Mouse (Mus musculus): Measurements from ENCODE around the gene Kcnk12. TPM values are rescaled to one million over a fixed set of nuclear protein-coding genes. Genes with fewer than 3 reads are reported as not detected.

Gene Kcnk12
- polyA plus RNA-seq, 1 experiment from 2014 or later: 0.07 TPM

DNA sequence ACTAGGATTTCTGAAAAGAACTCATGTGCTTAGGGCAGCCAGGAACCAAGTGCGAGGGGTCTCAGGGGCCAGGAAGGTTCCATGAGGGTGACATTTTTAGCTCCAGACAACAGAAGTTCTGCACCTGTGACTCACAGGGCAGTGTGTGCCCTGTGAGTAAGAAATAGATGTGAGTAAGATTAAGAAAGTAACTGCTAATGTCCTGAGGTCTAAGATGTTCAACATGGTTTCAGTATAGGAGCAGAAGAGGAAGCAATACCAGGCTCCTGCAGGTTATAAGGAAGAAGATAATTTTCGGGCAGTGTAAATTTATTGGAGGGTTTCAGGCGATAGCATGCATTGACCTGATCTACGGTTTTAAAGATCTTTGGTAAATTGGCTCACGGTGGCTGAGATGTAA lies 16.6 kb downstream of the Kcnk12 start:
- Histone ChIP-seq H3K4me2 (ENCODE audit: low read depth, severe bottlenecking) (no peak overlapping the region), H3K27ac (replicated peaks; ENCODE audit: low read depth, low read length) (no peak overlapping the region), H3K9me3 (ENCODE audit: control insufficient read depth, low read length) (no peaks in the 10 kb centered on the region), H3K9ac (ENCODE audit: low read length) (no peak overlapping the region), H3K27me3 (ENCODE audit: control insufficient read depth, insufficient read depth, low read length) (no peaks in the 10 kb centered on the region), H3K4me3 (ENCODE audit: low read depth, low read length) (no peak overlapping the region), H3K36me3 (ENCODE audit: control insufficient read depth, insufficient read depth, low read length) (no peaks in the 10 kb centered on the region), H3K4me1 (ENCODE audit: control insufficient read depth, insufficient read depth, low read length) (no peaks in the 10 kb centered on the region)
- DNase-seq (ENCODE audit: low spot score): no peak
- 86% methylated on average over 5 of the region's 5 CpGs for WGBS
- no peak for ATAC-seq (ENCODE audit: insufficient number of reproducible peaks, low FRiP score, low TSS enrichment, low read depth)

DNA sequence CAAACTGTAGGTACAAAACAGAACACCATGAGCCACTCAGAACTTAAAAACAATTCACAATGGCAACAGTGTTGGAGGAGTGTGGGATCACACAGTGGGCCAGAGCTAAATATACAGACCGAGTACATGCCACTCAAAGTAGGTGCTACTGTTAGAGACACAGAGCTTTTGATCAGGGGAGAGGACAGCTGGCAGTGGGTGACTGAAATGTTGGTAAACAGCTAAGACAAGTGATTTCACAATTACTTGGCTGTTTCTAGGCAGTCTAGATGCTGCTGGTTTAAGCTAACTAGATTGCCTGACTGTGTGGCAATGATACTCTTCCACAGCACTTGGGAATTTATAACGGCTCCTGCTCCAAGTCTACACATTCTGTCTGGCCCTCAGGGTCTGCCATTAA lies 17.6 kb downstream of the Kcnk12 start:
- ATAC-seq (ENCODE audit: insufficient number of reproducible peaks, low FRiP score, low TSS enrichment, low read depth) (no peak), DNase-seq (ENCODE audit: low spot score) (no peak)
- H3K9ac ChIP-seq (ENCODE audit: low read length): no peak overlapping the region
- no peaks in the 10 kb centered on the region for H3K27me3 ChIP-seq (ENCODE audit: control insufficient read depth, insufficient read depth, low read length)
- H3K4me2 ChIP-seq (ENCODE audit: low read depth, severe bottlenecking): no peak overlapping the region
- H3K4me3 ChIP-seq (ENCODE audit: low read depth, low read length): no peak overlapping the region
- WGBS: 42% methylated on average over 2 of the region's 2 CpGs
- no peak overlapping the region for H3K27ac ChIP-seq (replicated peaks; ENCODE audit: low read depth, low read length)
- no peaks in the 10 kb centered on the region for H3K36me3 ChIP-seq (ENCODE audit: control insufficient read depth, insufficient read depth, low read length)
- H3K4me1 ChIP-seq (ENCODE audit: control insufficient read depth, insufficient read depth, low read length): no peaks in the 10 kb centered on the region
- no peaks in the 10 kb centered on the region for H3K9me3 ChIP-seq (ENCODE audit: control insufficient read depth, low read length)

DNA sequence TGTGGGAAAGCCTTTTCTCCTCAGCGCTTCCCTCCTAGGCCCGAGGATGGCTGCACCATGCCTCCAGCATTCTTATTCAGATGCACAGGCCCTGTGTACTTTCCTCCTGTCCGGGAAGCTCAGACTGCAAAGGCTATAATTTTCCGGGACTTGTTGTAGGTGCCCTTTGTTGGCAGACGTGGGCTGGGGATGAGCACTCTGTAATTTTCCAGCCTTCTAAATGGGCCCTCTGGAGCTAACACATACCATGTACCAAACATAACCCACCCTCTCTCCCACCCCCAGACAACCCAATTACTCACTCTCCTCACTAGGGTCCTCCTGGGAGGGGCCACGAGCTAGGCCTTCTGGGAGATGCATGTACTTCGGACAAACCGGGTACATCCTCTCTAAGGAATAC lies 22.8 kb downstream of the Kcnk12 start:
- WGBS: 83% methylated on average over 8 of the region's 8 CpGs
- DNase-seq (ENCODE audit: low spot score) (no peak), ATAC-seq (ENCODE audit: insufficient number of reproducible peaks, low FRiP score, low TSS enrichment, low read depth) (no peak)
- H3K4me2 ChIP-seq (ENCODE audit: low read depth, severe bottlenecking): no peak overlapping the region
- no peaks in the 10 kb centered on the region for H3K9me3 ChIP-seq (ENCODE audit: control insufficient read depth, low read length)
- no peaks in the 10 kb centered on the region for H3K36me3 ChIP-seq (ENCODE audit: control insufficient read depth, insufficient read depth, low read length)
- H3K4me3 ChIP-seq (ENCODE audit: low read depth, low read length): no peak overlapping the region
- no peaks in the 10 kb centered on the region for H3K4me1 ChIP-seq (ENCODE audit: control insufficient read depth, insufficient read depth, low read length)
- H3K9ac ChIP-seq (ENCODE audit: low read length): no peak overlapping the region
- H3K27ac ChIP-seq (replicated peaks; ENCODE audit: low read depth, low read length): no peak overlapping the region
- H3K27me3 ChIP-seq (ENCODE audit: control insufficient read depth, insufficient read depth, low read length): no peaks in the 10 kb centered on the region

DNA sequence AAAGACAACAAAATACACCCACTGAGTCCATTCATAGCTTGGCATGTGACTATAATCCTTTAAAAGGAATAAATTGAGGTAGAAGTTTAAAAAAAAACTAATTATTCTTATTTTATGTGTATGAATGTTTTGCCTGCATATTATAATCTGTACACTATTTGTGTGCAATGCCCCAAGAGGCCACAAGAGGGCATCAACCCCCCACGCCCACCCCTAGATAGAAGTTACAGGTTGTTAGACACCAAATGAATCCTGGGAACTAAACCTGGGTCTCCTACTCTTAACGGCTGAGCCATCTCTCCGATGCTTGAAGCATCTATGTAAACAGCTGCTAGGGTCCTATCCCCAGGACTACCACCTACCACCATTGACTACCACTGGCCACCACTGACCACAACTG lies 24.6 kb downstream of the Kcnk12 start:
- Histone ChIP-seq H3K36me3 (ENCODE audit: control insufficient read depth, insufficient read depth, low read length) (no peaks in the 10 kb centered on the region), H3K27ac (replicated peaks; ENCODE audit: low read depth, low read length) (no peak overlapping the region), H3K4me2 (ENCODE audit: low read depth, severe bottlenecking) (no peak overlapping the region), H3K9me3 (ENCODE audit: control insufficient read depth, low read length) (no peaks in the 10 kb centered on the region), H3K27me3 (ENCODE audit: control insufficient read depth, insufficient read depth, low read length) (no peaks in the 10 kb centered on the region), H3K9ac (ENCODE audit: low read length) (no peak overlapping the region), H3K4me3 (ENCODE audit: low read depth, low read length) (no peak overlapping the region), H3K4me1 (ENCODE audit: control insufficient read depth, insufficient read depth, low read length) (no peaks in the 10 kb centered on the region)
- no peak for DNase-seq (ENCODE audit: low spot score)
- ATAC-seq (ENCODE audit: insufficient number of reproducible peaks, low FRiP score, low TSS enrichment, low read depth): no peak
- 73% methylated on average over 3 of the region's 3 CpGs for WGBS

DNA sequence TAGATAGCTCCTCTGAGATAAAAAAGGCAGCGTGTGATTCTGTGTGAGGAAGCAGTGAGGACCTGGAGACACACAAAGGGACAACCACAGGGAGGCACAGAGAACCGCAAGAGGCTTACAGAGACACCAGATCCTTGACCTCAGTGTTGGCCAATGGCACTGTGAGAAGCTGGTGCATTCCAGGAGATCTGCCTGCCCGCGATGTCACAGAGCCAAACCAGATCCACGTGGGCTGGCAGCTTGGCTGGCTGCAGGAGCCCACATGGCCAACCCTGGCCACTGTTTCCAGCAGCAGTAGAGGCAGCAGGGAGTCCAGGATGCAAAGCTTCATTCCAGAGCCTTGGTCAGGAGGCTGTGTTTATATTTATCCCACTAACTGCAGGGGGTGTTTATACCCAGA lies 27.0 kb downstream of the Kcnk12 start:
- no peaks in the 10 kb centered on the region for H3K36me3 ChIP-seq (ENCODE audit: control insufficient read depth, insufficient read depth, low read length)
- no peak overlapping the region for H3K9ac ChIP-seq (ENCODE audit: low read length)
- no peak overlapping the region for H3K27ac ChIP-seq (replicated peaks; ENCODE audit: low read depth, low read length)
- H3K4me1 ChIP-seq (ENCODE audit: control insufficient read depth, insufficient read depth, low read length): no peaks in the 10 kb centered on the region
- no peak overlapping the region for H3K4me3 ChIP-seq (ENCODE audit: low read depth, low read length)
- no peak overlapping the region for H3K4me2 ChIP-seq (ENCODE audit: low read depth, severe bottlenecking)
- 43% methylated on average over 5 of the region's 5 CpGs for WGBS
- H3K9me3 ChIP-seq (ENCODE audit: control insufficient read depth, low read length): no peaks in the 10 kb centered on the region
- DNase-seq (ENCODE audit: low spot score): no peak
- no peak for ATAC-seq (ENCODE audit: insufficient number of reproducible peaks, low FRiP score, low TSS enrichment, low read depth)
- H3K27me3 ChIP-seq (ENCODE audit: control insufficient read depth, insufficient read depth, low read length): no peaks in the 10 kb centered on the region

DNA sequence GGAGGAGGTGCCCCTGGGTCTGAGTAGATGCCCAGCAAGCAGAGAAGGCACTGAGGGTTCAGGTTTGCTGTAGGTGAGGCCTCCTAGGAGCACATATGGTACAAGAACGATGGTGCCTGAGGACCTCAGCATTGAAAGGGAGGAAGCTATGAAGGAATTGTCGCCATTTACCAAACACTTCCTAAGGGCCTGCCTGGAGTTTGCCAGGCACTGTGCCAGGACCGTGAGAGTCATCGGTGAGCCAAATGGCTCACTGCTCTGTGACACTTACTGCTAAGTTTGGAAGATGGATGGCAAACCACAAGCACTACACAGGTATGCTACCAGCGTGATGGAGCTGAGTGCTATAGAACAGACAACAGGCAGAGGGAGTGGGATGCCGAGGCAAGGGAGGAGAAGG lies 30.9 kb downstream of the Kcnk12 start:
- ATAC-seq (ENCODE audit: insufficient number of reproducible peaks, low FRiP score, low TSS enrichment, low read depth): no peak
- H3K4me2 ChIP-seq (ENCODE audit: low read depth, severe bottlenecking): no peak overlapping the region
- 86% methylated on average over 6 of the region's 6 CpGs for WGBS

DNA sequence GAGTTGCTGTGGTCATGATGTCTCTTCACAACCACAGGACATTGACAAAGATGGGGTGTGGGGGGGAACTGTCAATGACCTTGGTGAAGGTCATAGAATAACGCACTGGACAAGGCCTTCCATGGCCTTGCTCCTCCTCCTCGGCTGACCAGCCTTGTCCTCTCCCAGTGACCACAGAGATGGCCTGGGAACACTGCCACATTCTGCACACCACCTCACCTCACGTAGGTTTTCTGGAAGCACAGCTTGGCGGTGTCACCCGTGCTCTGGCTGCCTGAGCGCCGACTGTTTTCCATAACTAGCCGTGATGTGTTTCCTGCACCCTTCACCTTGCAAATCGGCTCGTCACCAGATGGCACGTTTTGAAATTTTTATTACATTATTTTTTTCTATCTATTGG lies 32.8 kb downstream of the Kcnk12 start:
- ATAC-seq (ENCODE audit: insufficient number of reproducible peaks, low FRiP score, low TSS enrichment, low read depth) (no peak), DNase-seq (ENCODE audit: low spot score) (no peak)
- Histone ChIP-seq H3K36me3 (ENCODE audit: control insufficient read depth, insufficient read depth, low read length) (no peaks in the 10 kb centered on the region), H3K9me3 (ENCODE audit: control insufficient read depth, low read length) (no peaks in the 10 kb centered on the region), H3K4me2 (ENCODE audit: low read depth, severe bottlenecking) (no peak overlapping the region), H3K4me3 (ENCODE audit: low read depth, low read length) (no peak overlapping the region), H3K27ac (replicated peaks; ENCODE audit: low read depth, low read length) (no peak overlapping the region), H3K9ac (ENCODE audit: low read length) (no peak overlapping the region), H3K4me1 (ENCODE audit: control insufficient read depth, insufficient read depth, low read length) (no peaks in the 10 kb centered on the region), H3K27me3 (ENCODE audit: control insufficient read depth, insufficient read depth, low read length) (no peaks in the 10 kb centered on the region)
- WGBS: 92% methylated on average over 11 of the region's 11 CpGs

More for the DNA sequence above, 30.9 kb downstream of the Kcnk12 start:
- no peak for DNase-seq (ENCODE audit: low spot score)
- no peak overlapping the region for H3K9ac ChIP-seq (ENCODE audit: low read length)
- H3K9me3 ChIP-seq (ENCODE audit: control insufficient read depth, low read length): no peaks in the 10 kb centered on the region
- H3K27me3 ChIP-seq (ENCODE audit: control insufficient read depth, insufficient read depth, low read length): no peaks in the 10 kb centered on the region
- H3K27ac ChIP-seq (replicated peaks; ENCODE audit: low read depth, low read length): no peak overlapping the region
- no peaks in the 10 kb centered on the region for H3K36me3 ChIP-seq (ENCODE audit: control insufficient read depth, insufficient read depth, low read length)
- H3K4me1 ChIP-seq (ENCODE audit: control insufficient read depth, insufficient read depth, low read length): no peaks in the 10 kb centered on the region
- H3K4me3 ChIP-seq (ENCODE audit: low read depth, low read length): no peak overlapping the region

DNA sequence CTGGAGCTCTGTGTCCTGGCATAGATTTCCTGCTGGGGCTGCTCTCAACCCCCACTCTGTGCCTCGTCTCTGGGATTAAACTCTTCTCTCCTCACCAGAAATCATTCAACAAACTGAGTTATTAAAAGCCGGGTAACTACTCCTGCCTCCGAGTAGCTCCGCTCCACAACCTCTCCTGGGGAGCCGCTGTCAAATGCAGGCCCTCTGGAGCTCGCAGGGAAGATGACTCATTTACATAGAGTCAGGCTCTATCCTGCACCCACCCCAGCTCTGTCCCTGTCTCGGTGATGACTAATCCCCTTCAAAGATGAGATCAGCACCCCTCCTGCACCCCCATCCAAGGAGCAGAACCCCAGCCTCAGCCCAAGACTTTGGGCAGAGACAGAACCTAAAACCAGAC lies 34.6 kb downstream of the Kcnk12 start:
- Histone ChIP-seq H3K27me3 (ENCODE audit: control insufficient read depth, insufficient read depth, low read length) (no peaks in the 10 kb centered on the region), H3K4me1 (ENCODE audit: control insufficient read depth, insufficient read depth, low read length) (no peaks in the 10 kb centered on the region), H3K27ac (replicated peaks; ENCODE audit: low read depth, low read length) (no peak overlapping the region), H3K4me2 (ENCODE audit: low read depth, severe bottlenecking) (no peak overlapping the region), H3K9me3 (ENCODE audit: control insufficient read depth, low read length) (no peaks in the 10 kb centered on the region), H3K4me3 (ENCODE audit: low read depth, low read length) (no peak overlapping the region), H3K36me3 (ENCODE audit: control insufficient read depth, insufficient read depth, low read length) (no peaks in the 10 kb centered on the region), H3K9ac (ENCODE audit: low read length) (no peak overlapping the region)
- ATAC-seq (ENCODE audit: insufficient number of reproducible peaks, low FRiP score, low TSS enrichment, low read depth) (no peak), DNase-seq (ENCODE audit: low spot score) (no peak)
- 57% methylated on average over 7 of the region's 7 CpGs for WGBS

DNA sequence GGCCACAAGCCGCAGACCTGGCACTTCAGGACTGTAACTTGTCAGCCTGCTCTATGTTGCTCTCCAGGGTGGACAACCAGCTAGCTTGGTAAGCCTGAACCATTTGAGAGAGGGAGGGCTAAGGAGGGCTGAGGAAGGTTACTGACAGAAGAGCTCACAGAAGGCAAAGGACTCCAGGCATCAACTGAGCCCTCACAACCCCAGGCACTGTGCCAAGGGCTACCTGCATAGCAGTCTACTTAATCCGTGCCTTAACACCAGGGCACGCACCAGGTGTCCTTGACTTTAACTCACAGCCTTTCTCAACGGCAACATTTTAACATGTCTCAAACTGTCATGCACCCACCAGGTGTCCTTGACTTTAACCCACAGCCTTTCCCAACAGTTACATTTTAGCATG lies 37.5 kb downstream of the Kcnk12 start:
- Histone ChIP-seq H3K4me3 (ENCODE audit: low read depth, low read length) (no peak overlapping the region), H3K9me3 (ENCODE audit: control insufficient read depth, low read length) (no peaks in the 10 kb centered on the region), H3K27me3 (ENCODE audit: control insufficient read depth, insufficient read depth, low read length) (no peaks in the 10 kb centered on the region), H3K36me3 (ENCODE audit: control insufficient read depth, insufficient read depth, low read length) (no peaks in the 10 kb centered on the region), H3K9ac (ENCODE audit: low read length) (no peak overlapping the region), H3K27ac (replicated peaks; ENCODE audit: low read depth, low read length) (no peak overlapping the region), H3K4me2 (ENCODE audit: low read depth, severe bottlenecking) (no peak overlapping the region), H3K4me1 (ENCODE audit: control insufficient read depth, insufficient read depth, low read length) (no peaks in the 10 kb centered on the region)
- DNase-seq (ENCODE audit: low spot score): no peak
- WGBS: 81% methylated on average over 4 of the region's 4 CpGs
- no peak for ATAC-seq (ENCODE audit: insufficient number of reproducible peaks, low FRiP score, low TSS enrichment, low read depth)

All from limb, embryonic 11.5 days (tissue).